Mouse (Mus musculus) mouse embryonic stem cell (cell line): ENCODE data around the gene Prss29.

Experiments used
- in situ Hi-C, 2 experiments: fragments of 300-500 bp; cut with MboI; formaldehyde crosslinking; loops; 1 replicate in 1 of 2; 3 replicates in 1 of 2; pipeline ENCODE4 v1.14.3; 2019 to 2020; ENCODE audit warnings: low sequenced_read_pairs in 2 of 2, low pct_unique_long_range_greater_than_20kb in 1 of 2, mixed read lengths in 1 of 2; ENCODE audit not compliant: unreplicated experiment in 1 of 2

Gene Prss29

DNA sequence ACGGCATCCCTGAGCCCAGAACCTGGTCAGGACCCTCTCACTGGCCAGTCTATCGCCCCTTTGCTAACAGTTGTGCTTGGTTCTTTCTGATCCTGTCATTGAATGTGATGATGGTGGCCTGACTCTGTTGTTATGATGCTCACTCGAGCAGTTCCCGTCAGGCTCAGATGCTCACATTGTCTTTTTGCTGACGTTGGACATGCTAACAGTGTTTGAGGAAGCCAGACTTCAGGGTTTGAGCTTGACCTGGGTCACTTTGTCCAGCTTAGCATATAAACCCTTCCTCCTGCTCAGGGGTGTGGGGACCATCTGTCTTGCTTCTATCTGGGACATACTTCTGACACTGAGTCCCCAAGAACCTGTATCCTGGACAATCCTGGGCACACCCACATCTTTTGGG lies at the start of gene Prss29:
Gene Prss29, plus strand, starts transcription at position 301 of the 400 bp plus-strand sequence.
- in situ Hi-C loops, result no loop called here

GRCm38 (mm10) chr17:25270795-25271335 lies 47.6 kb upstream of the Prss29 start:
- in situ Hi-C loops, result no loop called here

GRCm38 (mm10) chr17:25272326-25272725 lies 46.1 kb upstream of the Prss29 start:
- in situ Hi-C loops, result no loop called here

DNA sequence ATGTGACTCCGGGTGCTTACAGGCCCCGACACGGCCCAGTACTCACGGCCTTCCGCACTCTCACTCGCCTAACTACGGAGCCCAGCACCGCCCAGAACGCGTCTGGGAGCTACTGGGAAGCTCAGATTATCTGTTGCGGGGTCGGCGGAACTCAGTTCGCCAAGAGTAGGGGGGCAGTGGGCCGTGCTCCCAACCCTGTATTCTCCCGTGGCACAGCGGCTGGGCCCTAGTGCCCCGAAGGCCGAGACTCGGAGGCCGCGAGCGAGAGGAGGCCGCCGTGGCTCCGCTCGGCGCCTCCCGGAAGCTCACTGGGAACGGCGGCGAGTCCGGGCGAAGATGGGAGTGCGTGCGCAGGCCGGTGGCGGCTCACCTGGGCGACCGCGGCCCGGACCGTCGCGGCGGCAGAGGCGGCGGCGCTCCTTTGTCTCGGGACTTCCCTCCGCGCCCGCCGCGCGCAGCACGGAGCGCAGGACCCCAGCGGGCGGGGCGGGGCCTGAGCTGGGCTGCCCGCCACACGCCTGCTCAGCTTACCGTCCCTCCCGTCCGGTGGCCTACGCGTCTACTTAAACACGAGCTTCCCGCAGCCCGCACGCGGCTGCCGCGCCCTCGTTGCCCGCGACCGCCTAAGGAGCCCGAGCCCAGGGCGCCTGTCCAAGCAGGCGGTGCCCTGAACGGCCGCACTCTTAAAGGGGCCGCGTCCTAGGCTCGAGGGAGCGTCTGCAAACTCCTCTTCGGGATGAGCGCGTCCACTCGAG lies 45.3 kb upstream of the Prss29 start:
- in situ Hi-C loops, result no loop called here

GRCm38 (mm10) chr17:25273706-25274501 lies 44.5 kb upstream of the Prss29 start:
- in situ Hi-C loops, result no loop called here

DNA sequence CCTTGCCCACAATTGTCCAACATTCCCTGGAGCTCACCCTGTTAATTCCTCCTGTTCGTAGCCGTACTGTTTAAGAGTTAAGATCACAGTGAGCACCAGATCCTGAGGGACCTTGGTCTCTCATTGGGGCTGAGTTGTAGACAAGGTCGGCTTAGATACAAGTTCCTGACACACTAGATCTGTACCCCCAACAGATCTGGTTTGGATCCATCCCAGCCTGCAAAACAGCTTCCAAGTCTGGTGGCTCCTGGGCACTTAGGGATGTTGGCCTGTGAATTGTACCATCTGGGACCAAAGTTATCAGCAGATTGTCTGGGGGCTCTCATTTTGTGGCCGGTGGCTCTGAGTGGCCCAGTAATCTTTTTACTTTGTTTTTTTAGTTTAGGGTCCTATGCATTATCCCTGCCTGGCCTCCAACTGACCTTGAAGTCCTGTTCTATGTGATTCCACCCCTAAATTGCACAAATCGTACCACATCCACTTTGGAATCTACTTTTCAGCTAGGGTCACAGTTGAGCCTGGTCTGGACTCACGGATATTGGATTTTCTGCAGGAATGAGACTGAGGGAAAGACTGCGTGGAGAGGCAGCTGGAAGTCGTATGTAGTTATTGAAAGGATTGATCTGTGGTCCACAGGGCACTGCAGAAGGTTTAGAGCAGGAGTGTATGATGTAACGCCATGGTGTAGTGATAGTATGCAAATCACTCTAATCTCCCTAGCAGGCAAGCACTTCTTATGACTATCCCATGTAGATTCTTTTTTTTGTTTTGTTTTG lies 43.7 kb upstream of the Prss29 start, which contains the start of gene Ube2i:
Gene Ube2i, minus strand, starts transcription at position 52 of the 776 bp plus-strand sequence.
- in situ Hi-C loops, result no loop called here

- in situ Hi-C loops, result no loop called here
Observed at GRCm38 (mm10) chr17:25275833-25276232, 42.6 kb upstream of the Prss29 start.

DNA sequence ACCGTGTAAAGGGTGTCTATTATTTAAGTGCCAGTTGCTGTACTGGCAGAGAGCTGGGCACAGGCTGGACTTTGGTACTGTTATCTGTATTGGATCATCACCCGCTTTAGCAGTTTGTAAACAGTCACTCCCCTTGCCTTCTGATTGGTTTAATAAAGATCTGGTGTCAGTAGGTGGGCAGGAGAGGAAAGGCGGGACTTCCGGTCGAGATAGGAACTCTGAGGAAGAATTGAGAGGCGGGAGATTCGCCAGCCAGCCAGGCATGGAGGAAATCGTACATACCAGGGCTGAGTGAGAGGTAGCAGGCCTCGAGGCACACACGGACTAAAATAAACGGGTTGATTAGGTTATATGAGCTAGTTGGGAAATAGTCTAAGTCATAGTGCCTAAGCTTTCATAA lies 36.3 kb upstream of the Prss29 start:
- in situ Hi-C loops, result no loop called here

DNA sequence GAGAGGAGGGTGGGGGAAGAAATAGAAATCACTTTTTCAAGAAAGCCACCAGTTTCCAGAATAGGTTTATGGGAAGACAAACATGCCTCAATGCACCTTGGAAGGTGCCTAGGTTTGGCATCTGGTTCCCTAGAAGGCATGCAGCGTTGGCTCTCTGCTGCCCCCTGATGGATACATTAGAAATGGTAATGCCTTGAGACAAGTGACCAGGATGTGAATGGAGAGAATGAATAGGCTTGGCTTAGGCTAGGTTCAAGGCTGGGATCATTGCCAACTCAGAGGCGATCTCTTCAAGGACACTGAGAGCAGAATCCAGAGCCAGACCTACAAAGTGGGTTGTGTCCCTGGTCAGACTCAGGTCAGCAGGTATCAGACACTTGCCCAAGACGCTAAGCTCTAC lies 33.4 kb upstream of the Prss29 start:
- in situ Hi-C loops, result no loop called here

GRCm38 (mm10) chr17:25288842-25289241 lies 29.6 kb upstream of the Prss29 start:
- in situ Hi-C loops, result no loop called here

DNA sequence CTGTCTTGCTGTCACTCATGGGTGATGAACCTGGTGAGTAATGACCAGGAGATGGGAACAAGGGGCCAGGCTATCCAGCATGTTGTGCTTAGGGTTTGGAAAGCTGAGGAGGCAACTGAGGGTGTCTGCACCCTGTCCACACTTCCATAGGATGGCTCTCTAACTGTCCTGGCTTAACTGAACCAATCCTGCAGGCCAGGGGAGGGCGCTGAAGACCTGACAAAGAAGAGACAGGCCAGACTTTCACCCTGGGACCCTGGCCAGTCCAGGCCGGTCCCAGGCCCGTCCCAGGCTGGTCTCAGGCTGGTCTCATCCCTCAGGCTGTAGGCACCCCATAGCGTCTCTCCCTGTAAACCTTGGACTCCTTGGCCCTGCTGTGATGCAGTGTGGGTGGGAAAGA lies 28.0 kb upstream of the Prss29 start:
- in situ Hi-C loops, result no loop called here

- in situ Hi-C loops, result no loop called here
Observed at GRCm38 (mm10) chr17:25293495-25293894, 25.0 kb upstream of the Prss29 start.

- in situ Hi-C loops, result no loop called here
Observed at GRCm38 (mm10) chr17:25294111-25294510, 24.3 kb upstream of the Prss29 start.

GRCm38 (mm10) chr17:25298094-25298493 lies 20.4 kb upstream of the Prss29 start, which contains the start of gene Prss34:
Gene Prss34, plus strand, starts transcription at chr17:25298394.
- in situ Hi-C loops, result no loop called here

DNA sequence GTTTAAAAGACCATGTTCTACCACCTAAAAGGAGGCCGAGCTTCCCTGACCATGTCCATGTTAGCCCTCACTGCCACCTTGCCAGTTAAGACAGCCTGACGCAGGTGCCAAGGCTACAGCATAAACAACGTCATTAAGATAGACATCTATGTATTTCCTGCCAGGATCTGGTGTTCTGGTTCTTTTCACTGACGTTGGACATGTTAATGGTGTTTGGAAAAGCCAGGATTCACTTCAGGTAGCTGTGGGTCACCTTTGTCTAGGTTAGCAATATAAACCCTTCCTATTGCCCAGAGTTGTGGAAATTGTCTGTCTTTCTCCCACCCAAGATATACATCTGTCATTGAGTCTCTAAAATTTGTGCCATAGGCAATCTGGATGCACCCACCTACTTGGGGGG lies 10.1 kb upstream of the Prss29 start, which contains the start of gene Prss28:
Gene Prss28, plus strand, starts transcription at position 301 of the 400 bp plus-strand sequence.
- in situ Hi-C loops, result no loop called here

DNA sequence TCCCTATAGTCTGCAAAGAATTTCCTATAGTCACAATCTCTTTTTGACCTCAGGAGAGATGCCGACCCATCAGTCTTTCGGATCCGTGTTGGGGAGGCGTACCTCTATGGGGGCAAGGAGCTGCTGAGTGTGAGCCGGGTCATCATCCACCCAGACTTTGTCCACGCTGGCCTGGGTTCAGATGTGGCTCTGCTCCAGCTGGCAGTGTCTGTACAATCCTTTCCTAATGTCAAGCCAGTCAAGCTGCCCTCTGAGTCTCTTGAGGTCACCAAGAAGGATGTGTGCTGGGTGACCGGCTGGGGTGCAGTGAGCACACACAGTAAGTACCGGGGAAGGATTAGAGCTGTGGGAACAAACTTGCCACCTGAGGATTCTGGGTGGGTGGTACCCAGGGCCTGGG lies 2.4 kb downstream of the Prss29 start:
- in situ Hi-C loops, result no loop called here

DNA sequence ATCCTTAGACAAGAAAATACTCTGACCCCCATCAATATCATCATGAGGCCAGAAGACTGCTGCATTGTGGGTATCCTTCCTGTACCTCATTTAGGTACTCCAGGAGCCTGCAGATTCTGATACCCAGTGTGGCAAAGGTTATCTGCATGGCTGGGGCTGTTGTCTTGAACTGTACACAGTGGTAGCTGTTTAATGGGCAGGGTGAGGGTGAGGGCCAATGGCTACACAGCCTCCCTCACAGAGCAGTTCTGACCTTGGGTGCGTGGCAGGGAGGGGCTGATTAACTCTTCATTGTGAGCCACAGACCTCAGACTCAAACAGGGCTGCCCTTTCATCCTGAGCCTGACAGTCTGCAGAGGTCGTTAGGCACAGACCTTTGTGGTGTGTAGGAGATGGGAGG lies 4.5 kb downstream of the Prss29 start:
- in situ Hi-C loops, result no loop called here

DNA sequence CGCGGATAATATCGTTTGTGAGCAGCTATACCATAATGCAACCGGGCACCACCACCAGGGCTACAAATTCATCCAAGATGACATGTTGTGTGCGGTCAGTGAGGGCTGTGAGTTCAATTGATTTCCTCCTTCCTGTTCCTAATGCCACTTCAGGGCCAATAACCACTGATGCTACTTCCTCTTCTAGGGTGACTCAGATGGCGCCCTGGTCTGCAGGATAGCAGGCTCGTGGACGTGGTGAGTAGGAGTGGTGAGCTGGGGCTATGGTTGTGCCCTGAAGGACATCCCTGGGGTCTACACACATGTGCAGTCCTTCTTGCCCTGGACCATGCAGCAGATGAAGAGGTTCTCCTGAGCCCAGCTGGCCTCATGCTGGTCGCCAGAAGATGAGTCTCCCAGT lies 13.9 kb downstream of the Prss29 start:
- in situ Hi-C loops, result no loop called here

GRCm38 (mm10) chr17:25333943-25334342 lies 15.5 kb downstream of the Prss29 start:
- in situ Hi-C loops, result no loop called here
